Mouse (Mus musculus): ENCODE results near the gene Nop16.
"Not testable (repeated sequence)": the region's sequence is repeated elsewhere in the genome, so short reads cannot be mapped to it uniquely, and the experiment has no call there.

Gene Nop16

GRCm38 (mm10) chr13:54589996-54590951 is at the start of gene Nop16, which contains the start of gene Higd2a:
Gene Nop16, minus strand, starts transcription at chr13:54590090.
Gene Higd2a, plus strand, starts transcription at chr13:54590207.
- peak; percentile 97 for DNase-seq (ENCODE audit: low read depth, low spot score)

- DNase-seq (ENCODE audit: low read depth, low spot score), result no peak
These were observed 45.1 kb upstream of the Nop16 start for GRCm38 (mm10) chr13:54635011-54635410.

GRCm38 (mm10) chr13:54632731-54633277 is 42.9 kb upstream of the Nop16 start:
- no peak for DNase-seq (ENCODE audit: low read depth, low spot score)

- DNase-seq (ENCODE audit: low read depth, low spot score), result no peak
These were observed 39.2 kb upstream of the Nop16 start for GRCm38 (mm10) chr13:54629128-54629527.

GRCm38 (mm10) chr13:54621960-54622521 is 32.2 kb upstream of the Nop16 start:
- DNase-seq (ENCODE audit: low read depth, low spot score), result no peak

- DNase-seq (ENCODE audit: low read depth, low spot score), result peak; percentile 96
These were observed 31.5 kb upstream of the Nop16 start, which contains the start of gene Faf2 for GRCm38 (mm10) chr13:54621155-54621932. Gene Faf2, plus strand, starts transcription at chr13:54621784.

DNA sequence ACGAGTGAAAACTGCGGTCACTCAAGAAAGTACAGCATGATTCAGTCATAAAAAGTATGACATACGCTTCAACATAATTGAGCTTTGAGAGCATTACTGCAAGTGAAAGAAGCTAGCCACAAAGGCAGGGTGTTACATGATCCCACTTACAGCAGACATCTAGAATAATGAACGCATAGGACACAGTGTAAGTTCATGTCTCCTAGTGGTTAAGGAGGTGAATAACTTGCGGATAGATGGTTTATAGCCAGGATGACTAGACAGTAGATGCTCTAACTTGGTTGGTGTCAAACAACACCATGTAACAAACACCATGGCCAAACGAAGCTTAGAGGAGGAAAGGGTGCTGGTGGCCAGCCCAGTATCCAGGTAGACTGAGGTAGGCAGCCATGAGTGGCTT is 27.1 kb upstream of the Nop16 start:
- DNase-seq (ENCODE audit: low read depth, low spot score), result no peak

- DNase-seq (ENCODE audit: low read depth, low spot score), result no peak
These were observed 26.4 kb upstream of the Nop16 start for GRCm38 (mm10) chr13:54616307-54616706.

DNA sequence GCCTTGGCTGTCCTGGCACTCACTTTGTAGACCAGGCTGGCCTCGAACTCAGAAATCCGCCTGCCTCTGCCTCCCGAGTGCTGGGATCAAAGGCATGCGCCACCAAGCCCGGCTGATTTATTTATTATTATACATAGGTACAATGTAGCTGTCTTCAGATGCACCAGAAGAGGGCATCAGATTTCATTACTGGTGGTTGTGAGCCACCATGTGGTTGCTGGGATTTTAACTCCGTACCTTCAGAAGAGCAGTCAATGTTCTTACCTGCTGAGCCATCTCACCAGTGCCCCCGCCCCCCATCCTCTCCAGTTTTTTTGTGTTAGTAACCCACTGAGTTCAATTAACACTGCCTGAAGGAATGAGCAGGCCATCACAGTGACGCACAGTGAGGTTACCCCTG is 23.3 kb upstream of the Nop16 start:
- not testable (repeated sequence) for DNase-seq (ENCODE audit: low read depth, low spot score)

DNA sequence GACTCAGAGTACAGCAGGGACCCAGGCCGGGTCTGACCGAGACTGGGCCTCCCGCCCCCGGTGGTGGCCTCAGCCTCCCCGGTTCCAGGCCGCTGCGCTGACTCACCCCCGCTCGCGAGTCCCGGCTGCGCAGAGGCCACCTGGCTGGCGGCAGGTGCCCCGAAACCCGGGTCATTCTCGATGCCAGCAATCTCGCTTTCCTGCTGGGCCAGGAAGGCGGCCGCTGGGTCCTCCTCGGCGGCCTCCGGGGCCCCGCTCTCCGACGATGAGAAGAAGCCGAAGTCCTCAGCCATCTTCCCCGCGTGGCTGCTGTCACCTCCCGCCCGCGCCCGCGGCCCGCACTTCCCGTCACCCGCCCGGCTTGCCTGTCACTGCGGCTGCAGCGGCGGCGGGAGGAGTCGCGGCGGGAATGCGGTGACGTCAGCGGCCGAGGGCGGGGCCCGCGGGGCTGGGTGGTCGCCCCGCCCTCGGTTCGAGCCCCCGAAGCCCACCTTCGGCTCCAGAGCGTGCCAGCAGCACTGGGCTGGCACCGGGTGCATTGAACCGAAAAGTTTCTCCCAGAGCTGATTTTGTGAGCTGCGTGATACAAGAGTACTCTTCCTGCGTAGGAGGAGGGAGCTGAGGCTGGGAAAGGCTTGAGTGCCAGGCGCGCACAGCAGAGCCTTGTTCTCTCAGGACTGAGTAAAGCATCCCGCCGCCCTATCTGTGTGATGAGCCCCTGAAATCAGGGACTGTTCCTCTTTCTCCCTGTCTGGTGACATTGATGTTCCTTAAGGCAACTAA is 21.3 kb upstream of the Nop16 start, which contains the start of gene Cltb:
TSS of gene Cltb (minus strand) at position 373 of the 783 bp plus-strand sequence.
- peak; percentile 71 for DNase-seq (ENCODE audit: low read depth, low spot score)

GRCm38 (mm10) chr13:54610613-54610971 is 20.7 kb upstream of the Nop16 start:
- no peak for DNase-seq (ENCODE audit: low read depth, low spot score)

DNA sequence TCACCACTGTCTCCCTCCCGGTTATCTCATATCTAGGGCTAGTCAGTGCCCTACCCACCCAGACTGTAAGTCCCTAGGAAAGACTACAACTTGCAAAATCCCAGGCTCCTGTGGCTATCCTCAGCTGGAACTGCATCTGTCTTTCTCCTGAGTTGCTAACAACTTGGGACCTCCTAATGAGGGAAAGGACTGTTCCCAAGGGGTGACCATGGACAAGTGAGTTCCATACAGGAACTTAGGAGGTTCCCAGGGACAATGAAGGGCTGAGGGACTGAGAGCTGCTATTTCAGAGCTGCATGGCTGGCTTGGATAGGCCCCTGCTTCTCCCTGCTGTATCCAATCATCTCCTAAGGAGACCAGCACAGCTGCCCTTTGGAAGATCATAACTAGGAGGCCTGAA is 19.4 kb upstream of the Nop16 start:
- no peak for DNase-seq (ENCODE audit: low read depth, low spot score)

GRCm38 (mm10) chr13:54608666-54609065 is 18.8 kb upstream of the Nop16 start:
- DNase-seq (ENCODE audit: low read depth, low spot score), result no peak

DNA sequence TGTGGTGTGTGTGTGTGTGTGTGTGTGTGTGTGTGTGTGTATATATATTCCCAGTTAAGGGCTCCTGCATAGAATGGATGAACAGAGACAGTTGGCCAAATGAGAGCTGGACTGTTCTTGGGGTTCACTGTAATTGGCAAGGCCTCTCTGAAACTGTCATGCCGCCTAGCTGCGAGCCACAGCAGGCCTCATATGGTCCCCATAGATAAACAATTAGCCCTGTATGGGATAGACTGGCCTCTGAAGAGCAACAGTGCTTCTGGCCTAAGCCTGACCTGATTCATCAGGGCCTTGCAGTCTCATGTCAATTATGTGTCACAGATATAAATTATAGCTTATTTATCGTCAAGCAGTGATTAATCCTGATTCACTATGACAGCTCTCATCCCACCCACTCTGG is 18.1 kb upstream of the Nop16 start:
- DNase-seq (ENCODE audit: low read depth, low spot score), result no peak

- no peak for DNase-seq (ENCODE audit: low read depth, low spot score)
These were observed 17.3 kb upstream of the Nop16 start for GRCm38 (mm10) chr13:54607204-54607603.

GRCm38 (mm10) chr13:54605426-54605825 is 15.5 kb upstream of the Nop16 start:
- DNase-seq (ENCODE audit: low read depth, low spot score), result no peak

DNA sequence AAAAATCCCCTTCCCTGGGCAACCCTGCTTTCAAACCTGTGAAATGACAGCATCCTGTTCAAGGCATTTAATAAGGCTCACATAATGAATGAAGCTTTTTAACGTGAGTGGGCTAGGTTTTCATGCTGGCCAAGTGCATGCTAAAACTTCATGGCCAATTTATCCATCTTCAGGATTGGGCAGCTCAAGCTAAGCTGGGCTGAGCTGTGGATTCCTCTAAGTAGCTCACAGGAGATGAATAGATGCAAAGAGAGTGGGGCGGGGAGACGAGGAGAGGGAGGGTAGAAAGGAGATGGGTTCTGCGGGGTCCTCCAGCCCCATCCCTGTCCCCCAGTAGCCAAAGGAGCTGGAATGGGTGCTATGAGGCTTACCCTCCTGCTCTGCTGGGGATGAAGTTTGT is 14.3 kb upstream of the Nop16 start:
- DNase-seq (ENCODE audit: low read depth, low spot score), result peak; percentile 69

DNA sequence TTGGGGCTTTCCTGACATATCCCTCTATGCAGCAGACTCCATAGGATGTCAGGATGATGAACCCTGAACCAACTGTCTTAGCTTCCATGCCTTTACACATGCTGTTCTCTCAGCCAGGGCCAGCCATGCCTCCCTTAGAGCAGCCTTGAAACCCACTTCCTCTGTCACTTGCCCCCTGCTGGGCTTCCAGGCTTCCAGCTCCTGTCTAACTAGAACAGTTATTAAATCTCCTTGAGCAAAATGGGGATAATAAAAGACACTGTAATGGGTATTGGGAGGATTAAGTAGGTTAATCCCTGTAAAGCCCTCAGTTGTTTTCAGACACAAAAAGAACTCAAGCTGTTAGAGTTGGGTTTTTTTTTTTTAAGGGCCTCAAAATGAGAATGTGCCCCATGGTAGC is 13.6 kb upstream of the Nop16 start:
- DNase-seq (ENCODE audit: low read depth, low spot score), result peak; percentile 61

DNA sequence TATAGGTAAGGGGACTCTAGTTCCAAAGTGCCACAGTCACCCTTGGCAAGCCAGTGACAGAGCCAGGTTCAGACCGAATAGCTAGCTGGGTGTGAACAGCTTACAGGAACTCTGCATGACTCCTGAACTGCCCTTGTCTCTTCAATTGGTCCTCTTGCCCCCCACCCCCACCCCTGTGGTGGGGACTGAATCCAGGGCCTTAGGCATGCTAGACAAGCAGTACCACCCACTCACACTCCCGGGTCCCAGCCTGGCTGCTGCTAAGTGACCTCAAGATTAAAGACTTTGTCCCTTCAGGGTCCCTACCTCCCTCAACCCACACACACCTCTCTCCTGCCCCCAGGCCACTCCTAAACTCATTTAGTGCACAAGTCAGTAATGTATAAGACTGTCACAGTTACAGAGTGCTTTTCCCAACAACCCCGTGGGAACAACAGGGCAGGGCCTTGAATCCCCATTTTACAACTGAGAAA is 12.8 kb upstream of the Nop16 start:
- DNase-seq (ENCODE audit: low read depth, low spot score), result no peak

DNA sequence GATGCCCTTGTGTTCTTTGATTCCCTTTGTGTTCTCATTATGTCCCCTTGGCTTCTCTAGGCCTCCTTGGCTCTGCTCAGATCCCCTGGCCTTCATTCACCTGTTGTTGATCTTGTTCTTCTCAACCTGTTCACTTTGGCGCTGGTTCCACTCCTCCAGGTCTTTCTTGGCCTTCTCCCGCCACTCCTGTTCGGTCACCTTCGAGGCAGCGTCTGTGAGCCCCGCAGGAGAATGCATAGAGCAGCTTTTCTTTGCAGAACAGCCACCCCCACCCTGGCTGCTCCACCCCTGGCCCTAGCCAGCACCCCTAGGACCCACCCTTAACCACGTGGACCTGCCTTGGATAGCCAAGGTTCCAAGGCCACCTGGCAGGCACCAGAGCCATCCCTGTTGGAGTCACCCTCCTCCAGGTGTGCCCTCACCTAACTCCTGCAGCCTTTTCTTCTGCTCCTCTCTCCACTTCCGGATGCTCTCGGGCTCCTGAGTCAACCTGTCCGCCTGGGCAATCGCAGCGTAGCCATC is 8.8 kb upstream of the Nop16 start:
- no peak for DNase-seq (ENCODE audit: low read depth, low spot score)

GRCm38 (mm10) chr13:54596870-54597269 is 7.0 kb upstream of the Nop16 start:
- DNase-seq (ENCODE audit: low read depth, low spot score), result no peak
